Mouse (Mus musculus): ENCODE measurements around the gene Tnnt3. TPM values are rescaled to one million over a fixed set of nuclear protein-coding genes. Genes with fewer than 3 reads are reported as not detected.

Tnnt3 gene
- total and polyA plus RNA-seq, 3 experiments, result not detected

DNA sequence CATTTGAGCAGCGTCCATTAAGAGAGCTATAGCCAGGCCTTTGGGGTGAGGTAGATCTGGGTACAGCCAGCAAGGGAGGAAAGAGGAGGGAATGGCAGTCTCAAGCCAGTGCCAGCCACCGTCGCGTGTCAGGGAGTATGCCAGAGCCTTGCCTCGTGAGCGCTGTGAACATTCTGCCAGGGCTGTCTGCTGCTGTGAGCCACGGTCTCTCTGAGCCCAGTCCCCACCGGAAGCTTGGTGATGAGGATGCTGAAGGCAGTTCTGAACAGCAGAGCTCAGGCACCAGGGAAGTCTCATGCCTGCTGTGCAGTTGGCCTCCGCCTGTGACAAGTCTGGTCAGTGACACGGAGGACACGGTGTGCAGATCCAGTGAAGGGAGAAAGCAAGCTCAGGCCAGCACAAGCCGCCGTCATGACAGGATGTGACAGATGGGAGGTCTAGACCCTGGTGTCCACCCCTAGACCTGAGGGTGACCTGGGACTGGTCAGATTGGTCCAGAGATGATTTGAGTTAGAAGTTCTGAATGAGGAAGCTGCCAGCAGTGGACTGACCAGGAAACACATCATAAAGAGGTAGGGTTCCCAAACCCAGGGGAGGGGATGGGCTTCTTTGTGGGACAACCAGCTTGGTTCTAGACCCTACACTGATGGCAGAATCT lies 21.7 kb upstream of the Tnnt3 start:
- no peak for DNase-seq (ENCODE audit: low read depth, low spot score)
- no peaks in the 10 kb centered on the region for H3K36me3 ChIP-seq (ENCODE audit: control insufficient read depth in 1 of 2, insufficient read depth in 2 of 2, low read length in 2 of 2)
- TF ChIP-seq SIN3A (IDR thresholded peaks at IDR 0.05; ENCODE audit: low read length) (no peak), ZNF384 (IDR thresholded peaks at IDR 0.05; ENCODE audit: low read depth, low read length) (no peak), CHD2 (IDR thresholded peaks at IDR 0.05; ENCODE audit: low read length) (no peak), NRF1 (IDR thresholded peaks at IDR 0.05; ENCODE audit: insufficient read depth, low read depth, low read length, poor library complexity, severe bottlenecking) (no peak), MYB (IDR thresholded peaks at IDR 0.05; ENCODE audit: low read depth, low read length) (no peak), POLR2AphosphoS5 (IDR thresholded peaks at IDR 0.05; ENCODE audit: borderline replicate concordance, low read depth, low read length) (no peak), EP300 (IDR thresholded peaks at IDR 0.05; ENCODE audit: low read depth in 1 of 2, low read length in 2 of 2) (no peak), CHD1 (IDR thresholded peaks at IDR 0.05; ENCODE audit: low read depth, low read length) (no peak), MXI1 (IDR thresholded peaks at IDR 0.05; ENCODE audit: low read depth, low read length) (no peak)
- no peak overlapping the region for H3K9ac ChIP-seq (ENCODE audit: control insufficient read depth, low read depth, low read length, poor library complexity, severe bottlenecking)
- H3K27me3 ChIP-seq (ENCODE audit: control insufficient read depth in 1 of 2, insufficient read depth in 2 of 2, low read length in 2 of 2), result no peaks in the 10 kb centered on the region; a peak in 4 of 4 replicates
- no peak overlapping the region for H3K27ac ChIP-seq (ENCODE audit: control insufficient read depth, low read depth, low read length)
- H3K4me1 ChIP-seq (ENCODE audit: control insufficient read depth in 1 of 2, insufficient read depth in 2 of 2, low read length in 2 of 2), result no peaks in the 10 kb centered on the region
- H3K9me3 ChIP-seq (replicated peaks; ENCODE audit: insufficient read depth, low read length), result no peaks in the 10 kb centered on the region
- no peak overlapping the region for H3K4me3 ChIP-seq (ENCODE audit: control insufficient read depth in 1 of 2, insufficient read depth in 1 of 2, low read depth in 2 of 2, low read length in 2 of 2)
- no peaks in the 10 kb centered on the region for H3K79me2 ChIP-seq (ENCODE audit: control insufficient read depth, insufficient read depth, low read length, poor library complexity)

GRCm38 (mm10) chr7:142478001-142478400 lies 20.6 kb upstream of the Tnnt3 start:
- H3K36me3 ChIP-seq (ENCODE audit: control insufficient read depth in 1 of 2, insufficient read depth in 2 of 2, low read length in 2 of 2), result no peaks in the 10 kb centered on the region
- TF ChIP-seq MEF2A (IDR thresholded peaks at IDR 0.05; ENCODE audit: extremely low read depth, insufficient replicate concordance, low read depth, low read length, poor library complexity, severe bottlenecking), result no peak
- no peak for TF ChIP-seq MAZ (IDR thresholded peaks at IDR 0.05; ENCODE audit: low read depth, low read length)
- no peak for TF ChIP-seq E2F4 (IDR thresholded peaks at IDR 0.05; ENCODE audit: borderline replicate concordance, low read depth, low read length)
- TF ChIP-seq CHD1 (IDR thresholded peaks at IDR 0.05; ENCODE audit: low read depth, low read length), result no peak
- TF ChIP-seq MAX (IDR thresholded peaks at IDR 0.05; ENCODE audit: low read length), result no peak
- no peak for TF ChIP-seq ZNF384 (IDR thresholded peaks at IDR 0.05; ENCODE audit: low read depth, low read length)
- no peak for TF ChIP-seq GABPA (IDR thresholded peaks at IDR 0.05; ENCODE audit: low read depth, low read length)
- TF ChIP-seq POLR2A (IDR thresholded peaks at IDR 0.05; ENCODE audit: control insufficient read depth in 1 of 2, insufficient read depth in 1 of 2, low read depth in 1 of 2, low read length in 2 of 2, poor library complexity in 1 of 2), result no peak
- no peak for TF ChIP-seq SIN3A (IDR thresholded peaks at IDR 0.05; ENCODE audit: low read length)
- no peak for TF ChIP-seq HCFC1 (IDR thresholded peaks at IDR 0.05; ENCODE audit: low read depth, low read length)
- TF ChIP-seq CTCF (IDR thresholded peaks at IDR 0.05 in 2 of 3, conservative IDR thresholded peaks at IDR 0.05 in 1 of 3; ENCODE audit: control insufficient read depth in 1 of 3, insufficient read depth in 1 of 3, low read depth in 2 of 3, low read length in 3 of 3, poor library complexity in 1 of 3, severe bottlenecking in 1 of 3), result no peak
- no peak overlapping the region for H3K9ac ChIP-seq (ENCODE audit: control insufficient read depth, low read depth, low read length, poor library complexity, severe bottlenecking)
- H3K27ac ChIP-seq (ENCODE audit: control insufficient read depth, low read depth, low read length), result no peak overlapping the region
- H3K9me3 ChIP-seq (replicated peaks; ENCODE audit: insufficient read depth, low read length), result no peaks in the 10 kb centered on the region
- H3K4me1 ChIP-seq (ENCODE audit: control insufficient read depth in 1 of 2, insufficient read depth in 2 of 2, low read length in 2 of 2), result no peaks in the 10 kb centered on the region
- no peaks in the 10 kb centered on the region for H3K79me2 ChIP-seq (ENCODE audit: control insufficient read depth, insufficient read depth, low read length, poor library complexity)
- DNase-seq (ENCODE audit: low read depth, low spot score), result no peak
- no peaks in the 10 kb centered on the region; a peak in 2 of 4 replicates for H3K27me3 ChIP-seq (ENCODE audit: control insufficient read depth in 1 of 2, insufficient read depth in 2 of 2, low read length in 2 of 2)
- no peak overlapping the region for H3K4me3 ChIP-seq (ENCODE audit: control insufficient read depth in 1 of 2, insufficient read depth in 1 of 2, low read depth in 2 of 2, low read length in 2 of 2)
